Mouse (Mus musculus): ENCODE results near the gene Fgf12. TPM values are rescaled to one million over a fixed set of nuclear protein-coding genes. Genes with fewer than 3 reads are reported as not detected.
A peak's percentile ranks its signal among the peaks of the same experiment; 100 is the strongest.

Gene Fgf12
- total RNA-seq, 2 experiments from 2014 or later: 135 to 154 TPM

- DNase-seq (ENCODE audit: extremely low spot score in 1 of 2, low spot score in 1 of 2): no peak
Observed at GRCm38 (mm10) chr16:28350624-28351023, 402.2 kb downstream of the Fgf12 start.

- peak in 1 of 2 experiments; percentile 12 for DNase-seq (ENCODE audit: extremely low spot score in 1 of 2, low spot score in 1 of 2)
Observed at GRCm38 (mm10) chr16:28345323-28345722, 407.5 kb downstream of the Fgf12 start.

GRCm38 (mm10) chr16:28337930-28338329 lies 414.9 kb downstream of the Fgf12 start:
- DNase-seq (ENCODE audit: extremely low spot score in 1 of 2, low spot score in 1 of 2): no peak

- no peak for DNase-seq (ENCODE audit: extremely low spot score in 1 of 2, low spot score in 1 of 2)
Observed at GRCm38 (mm10) chr16:28336700-28337099, 416.2 kb downstream of the Fgf12 start.

GRCm38 (mm10) chr16:28335025-28335424 lies 417.8 kb downstream of the Fgf12 start:
- no peak for DNase-seq (ENCODE audit: extremely low spot score in 1 of 2, low spot score in 1 of 2)

GRCm38 (mm10) chr16:28323576-28323975 lies 429.3 kb downstream of the Fgf12 start:
- DNase-seq (ENCODE audit: extremely low spot score in 1 of 2, low spot score in 1 of 2): no peak

GRCm38 (mm10) chr16:28311618-28312017 lies 441.2 kb downstream of the Fgf12 start:
- no peak for DNase-seq (ENCODE audit: extremely low spot score in 1 of 2, low spot score in 1 of 2)

- no peak for DNase-seq (ENCODE audit: extremely low spot score in 1 of 2, low spot score in 1 of 2)
Observed at GRCm38 (mm10) chr16:28303889-28304288, 449.0 kb downstream of the Fgf12 start.

- DNase-seq (ENCODE audit: extremely low spot score in 1 of 2, low spot score in 1 of 2): no peak
Observed at GRCm38 (mm10) chr16:28289689-28290330, 463.1 kb downstream of the Fgf12 start.

- DNase-seq (ENCODE audit: extremely low spot score in 1 of 2, low spot score in 1 of 2): no peak
Observed at GRCm38 (mm10) chr16:28257904-28258303, 495.0 kb downstream of the Fgf12 start.

GRCm38 (mm10) chr16:28254303-28254702 lies 498.6 kb downstream of the Fgf12 start:
- no peak for DNase-seq (ENCODE audit: extremely low spot score in 1 of 2, low spot score in 1 of 2)

GRCm38 (mm10) chr16:28251930-28252329 lies 500.9 kb downstream of the Fgf12 start:
- DNase-seq (ENCODE audit: extremely low spot score in 1 of 2, low spot score in 1 of 2): no peak

- DNase-seq (ENCODE audit: extremely low spot score in 1 of 2, low spot score in 1 of 2): no peak
Observed at GRCm38 (mm10) chr16:28242867-28243649, 509.8 kb downstream of the Fgf12 start.

GRCm38 (mm10) chr16:28239382-28239781 lies 513.5 kb downstream of the Fgf12 start:
- DNase-seq (ENCODE audit: extremely low spot score in 1 of 2, low spot score in 1 of 2): no peak

- peak; percentile 9 to 29 for DNase-seq (ENCODE audit: extremely low spot score in 1 of 2, low spot score in 1 of 2)
Observed at GRCm38 (mm10) chr16:28238019-28238868, 514.6 kb downstream of the Fgf12 start.

- no peak for DNase-seq (ENCODE audit: extremely low spot score in 1 of 2, low spot score in 1 of 2)
Observed at GRCm38 (mm10) chr16:28215930-28216329, 536.9 kb downstream of the Fgf12 start.

- no peak for DNase-seq (ENCODE audit: extremely low spot score in 1 of 2, low spot score in 1 of 2)
Observed at GRCm38 (mm10) chr16:28212411-28212810, 540.5 kb downstream of the Fgf12 start.

- DNase-seq (ENCODE audit: extremely low spot score in 1 of 2, low spot score in 1 of 2): no peak
Observed at GRCm38 (mm10) chr16:28156443-28156842, 596.4 kb downstream of the Fgf12 start.

- no peak for DNase-seq (ENCODE audit: extremely low spot score in 1 of 2, low spot score in 1 of 2)
Observed at GRCm38 (mm10) chr16:28140972-28141371, 611.9 kb downstream of the Fgf12 start.

GRCm38 (mm10) chr16:28127006-28127405 lies 625.9 kb downstream of the Fgf12 start:
- no peak for DNase-seq (ENCODE audit: extremely low spot score in 1 of 2, low spot score in 1 of 2)
